Mouse (Mus musculus) ES-Bruce4 (cell line): Measurements from ENCODE around the gene Olfr790.

ENCODE experiments used
- CTCF ChIP-seq: IDR thresholded peaks from one replicate; pipeline ENCODE4 v1.8.1; 2011; ENCODE audit warnings: low read depth, low read length
- EP300 ChIP-seq: IDR thresholded peaks from 2 replicates; pipeline ENCODE4 v1.6.1; 2011; ENCODE audit warnings: low read depth, low read length; ENCODE audit not compliant: insufficient read depth
- POLR2A ChIP-seq: IDR thresholded peaks from one replicate; pipeline ENCODE4 v1.8.1; 2011; ENCODE audit warnings: low read length; ENCODE audit not compliant: insufficient read depth

DNA sequence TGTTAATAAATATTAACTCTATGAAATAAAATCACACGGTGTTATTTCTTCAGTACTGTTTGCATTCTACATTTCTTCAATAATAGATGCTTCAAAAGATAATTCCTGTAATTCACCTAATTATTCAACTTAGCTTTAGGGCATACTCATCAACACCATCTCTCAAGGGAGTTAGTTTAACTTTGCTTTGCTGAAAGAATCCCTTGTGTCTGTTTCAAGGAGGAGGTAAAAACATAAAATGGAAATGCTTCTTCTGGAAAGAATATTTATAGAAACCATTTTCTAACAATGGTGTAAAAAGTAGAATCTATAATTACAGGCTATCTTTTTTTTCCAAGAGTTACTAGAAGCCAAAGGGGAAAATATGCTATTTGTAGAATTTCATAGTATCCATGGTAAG is 40.6 kb downstream of the Olfr790 start, which contains the start of gene Olfr792:
- TF ChIP-seq CTCF (no peak), POLR2A (no peak), EP300 (no peak)
